Comparison of ENCODE assay signal across 25 mouse cellular contexts in the genomic region with DNA sequence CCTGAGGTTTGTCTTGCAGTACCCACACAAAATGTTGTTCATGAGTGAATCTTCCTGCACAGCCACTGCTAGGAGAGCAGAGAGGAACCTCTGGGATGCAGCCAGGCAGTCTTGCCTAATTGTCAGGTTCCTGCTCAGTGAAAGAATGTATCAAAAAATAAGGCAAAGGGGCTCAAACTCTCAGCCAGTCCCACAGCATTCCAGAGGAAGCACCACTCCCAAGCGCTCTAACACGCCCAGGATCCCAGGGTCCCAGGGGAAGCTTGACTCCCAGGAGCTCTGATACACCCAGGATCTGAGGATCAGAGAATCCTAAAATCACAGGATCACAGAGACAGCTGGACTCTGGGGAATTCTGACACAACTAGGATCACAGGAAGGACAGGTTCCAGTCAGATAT.
"Had no signal": no experiment of that assay in that cellular context is flagged by ENCODE, and none has a peak within 500 bp of the region (broad histone marks: within the 10 kb centered on the region; RNA-seq: fewer than 3 reads in every experiment).

No protein-coding gene starts in this region.

- H3K4me2 ChIP-seq: heart, embryonic 12.5 days; hindbrain, embryonic 13.5 days; hindbrain, embryonic 15.5 days; kidney, embryonic 15.5 days; limb, embryonic 13.5 days; limb, embryonic 15.5 days; liver, embryonic 12.5 days had no signal

- H3K36me3 ChIP-seq: heart, embryonic 10.5 days; heart, embryonic 12.5 days; hindbrain, embryonic 13.5 days; hindbrain, embryonic 15.5 days; kidney, embryonic 15.5 days; limb, embryonic 13.5 days; limb, embryonic 15.5 days; liver, embryonic 12.5 days had no signal

- ATAC-seq: hindbrain, postnatal 0 days; intestine, embryonic 16.5 days; liver, embryonic 12.5 days had no signal

- H3K27ac ChIP-seq: gastrocnemius, adult 2 months; heart, embryonic 10.5 days; hindbrain, embryonic 13.5 days; hindbrain, embryonic 15.5 days; hindbrain, postnatal 0 days; kidney, embryonic 15.5 days; kidney, postnatal 0 days; limb, embryonic 13.5 days; limb, embryonic 15.5 days; liver, embryonic 12.5 days had no signal

- H3K9ac ChIP-seq: heart, embryonic 12.5 days; hindbrain, embryonic 13.5 days; hindbrain, embryonic 15.5 days; kidney, embryonic 15.5 days; limb, embryonic 13.5 days; limb, embryonic 15.5 days; liver, embryonic 12.5 days had no signal

- H3K4me3 ChIP-seq: gastrocnemius, adult 2 months; heart, embryonic 10.5 days; heart, embryonic 12.5 days; hindbrain, embryonic 13.5 days; hindbrain, embryonic 15.5 days; kidney, embryonic 15.5 days; limb, embryonic 13.5 days; limb, embryonic 15.5 days; liver, embryonic 12.5 days had no signal

- H3K27me3 ChIP-seq: heart, embryonic 12.5 days; hindbrain, embryonic 13.5 days; hindbrain, embryonic 15.5 days; kidney, embryonic 15.5 days; limb, embryonic 15.5 days; liver, embryonic 12.5 days had no signal

- DNase-seq: gastrocnemius, adult 2 months; gastrocnemius, postnatal 10 days; gastrocnemius, postnatal 25 days; heart, adult 18-20 months; heart, postnatal 10 days; heart, postnatal 36 days; kidney, adult 11 months; kidney, adult 2 months; kidney, adult 9 months; kidney, postnatal 14 days; kidney, postnatal 36 days; layer of hippocampus, adult 9-11 months; layer of hippocampus, postnatal 36 days; left cerebral cortex, postnatal 4 days had no signal

- H3K4me1 ChIP-seq: heart, embryonic 12.5 days; hindbrain, embryonic 13.5 days; hindbrain, embryonic 15.5 days; kidney, embryonic 15.5 days; limb, embryonic 13.5 days; limb, embryonic 15.5 days; liver, embryonic 12.5 days had no signal

- H3K9me3 ChIP-seq: kidney, embryonic 15.5 days; limb, embryonic 15.5 days; liver, embryonic 12.5 days had no signal
